Mouse (Mus musculus) T-cell, adult 2 months (primary cell): Measurements from ENCODE around the gene Aldh3b3.

Experiments used
- DNase-seq: peaks from one replicate; pipeline ENCODE4 v3.0.0; 2022; ENCODE audit warnings: low spot score

The Aldh3b3 gene

DNA sequence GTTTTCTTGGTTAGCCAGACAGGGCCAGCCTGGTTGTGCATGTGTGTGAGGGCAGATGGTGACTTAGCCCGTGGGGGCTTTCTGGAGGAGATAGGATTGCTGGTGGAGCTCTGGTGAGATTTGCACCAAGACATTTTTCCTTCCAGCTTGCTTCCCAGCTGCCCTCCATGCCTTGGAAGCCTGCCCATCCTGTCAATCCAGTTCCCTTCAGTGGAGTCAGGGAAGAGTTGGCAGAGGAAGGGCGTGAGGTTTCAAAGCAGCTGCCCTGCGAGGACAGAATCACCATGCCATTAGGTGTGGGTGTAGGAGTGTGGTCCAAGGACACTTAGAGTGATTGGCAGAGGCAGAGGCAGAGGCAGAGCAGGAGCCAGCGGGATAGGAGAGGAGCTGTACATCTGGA is at the start of gene Aldh3b3:
Aldh3b3 (plus strand) TSS at position 176 of the 400 bp plus-strand sequence.
- no peak for DNase-seq

- DNase-seq, result no peak
These were observed 48.2 kb upstream of the Aldh3b3 start for GRCm38 (mm10) chr19:3910206-3910605.

DNA sequence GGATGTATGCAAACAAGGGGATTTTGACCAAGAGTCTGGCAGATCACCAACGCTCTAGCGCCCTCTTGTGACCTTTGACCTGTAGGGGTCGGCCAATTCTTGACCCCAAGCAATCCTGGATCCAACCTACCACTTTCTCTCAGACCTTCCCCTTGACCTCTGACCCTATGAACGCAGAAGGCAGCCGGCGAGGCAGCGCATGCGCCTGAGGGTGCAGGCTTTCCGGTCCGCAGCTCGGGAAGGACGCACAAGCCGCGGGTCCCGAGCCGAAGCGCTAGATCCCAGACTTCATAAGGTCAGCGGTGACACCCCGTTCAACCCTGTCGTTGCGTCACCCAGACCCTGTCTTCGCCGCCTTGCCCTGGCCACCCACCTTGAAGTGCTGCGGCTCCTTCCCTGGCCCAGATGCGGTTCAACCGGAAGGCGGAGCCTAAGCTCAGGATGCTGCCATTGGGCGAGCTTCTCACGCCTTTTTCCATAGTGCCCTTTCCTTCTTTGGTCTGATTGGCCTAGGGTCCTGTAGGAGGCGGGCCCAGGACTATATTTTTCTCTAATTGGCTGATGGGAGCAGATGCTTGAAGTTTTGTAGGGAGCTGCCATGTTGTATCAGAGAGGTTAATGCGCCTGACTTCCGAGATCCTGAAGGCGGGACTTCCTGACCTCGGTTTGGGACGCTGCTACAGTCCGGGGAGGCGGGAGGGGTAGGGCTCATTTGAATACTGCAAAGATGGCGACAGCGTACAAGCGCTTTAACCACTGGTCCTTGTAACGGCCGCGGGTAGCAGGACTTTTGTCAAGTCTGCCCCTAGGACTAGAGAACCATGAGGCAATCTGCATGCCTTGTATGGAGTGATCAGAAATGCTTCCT is 45.9 kb upstream of the Aldh3b3 start, which contains the start of gene Ndufs8:
Ndufs8 (minus strand) TSS at position 438 of the 868 bp plus-strand sequence.
- peak; percentile 95 for DNase-seq

GRCm38 (mm10) chr19:3913692-3914091 is 44.8 kb upstream of the Aldh3b3 start:
- DNase-seq, result no peak

DNA sequence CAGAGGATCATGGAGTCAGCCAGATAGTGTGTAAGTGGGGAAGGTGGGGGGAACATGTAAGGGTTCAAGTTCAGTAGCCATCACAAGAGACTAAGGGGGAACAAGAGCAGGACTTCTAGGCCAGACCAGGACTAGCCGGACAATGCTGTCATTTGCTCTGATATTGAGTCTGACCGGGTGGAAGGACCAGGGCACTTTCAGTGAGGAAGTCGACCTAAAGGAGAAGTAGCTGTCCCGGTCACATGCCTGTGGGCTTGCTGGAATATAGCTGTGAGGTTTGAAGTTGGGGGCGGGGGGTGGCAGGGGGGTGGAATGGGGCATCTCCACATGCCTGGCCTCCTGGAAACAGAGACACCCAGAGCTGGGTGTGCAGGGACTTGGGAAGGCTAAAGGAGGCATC is 43.9 kb upstream of the Aldh3b3 start:
- DNase-seq, result no peak

DNA sequence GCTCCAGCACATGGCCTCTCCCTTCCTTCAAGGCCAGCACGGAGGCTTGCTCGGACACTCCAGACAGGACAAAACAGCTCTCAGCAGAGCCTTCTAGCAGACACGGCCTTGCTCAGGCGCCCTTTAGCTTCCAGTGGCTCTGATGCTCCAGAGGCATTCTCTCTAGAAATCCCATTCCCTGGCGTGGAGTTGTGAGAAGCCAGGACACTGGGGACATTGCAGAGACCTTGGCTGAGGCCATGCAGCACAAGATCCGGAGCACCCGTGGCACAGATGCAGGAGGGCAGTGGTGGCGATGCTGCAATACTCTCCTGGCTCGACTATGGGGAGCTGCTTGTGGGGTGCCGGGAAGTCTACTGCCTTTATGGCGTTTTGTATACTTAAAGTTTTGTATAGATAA is 41.7 kb upstream of the Aldh3b3 start:
- no peak for DNase-seq

DNA sequence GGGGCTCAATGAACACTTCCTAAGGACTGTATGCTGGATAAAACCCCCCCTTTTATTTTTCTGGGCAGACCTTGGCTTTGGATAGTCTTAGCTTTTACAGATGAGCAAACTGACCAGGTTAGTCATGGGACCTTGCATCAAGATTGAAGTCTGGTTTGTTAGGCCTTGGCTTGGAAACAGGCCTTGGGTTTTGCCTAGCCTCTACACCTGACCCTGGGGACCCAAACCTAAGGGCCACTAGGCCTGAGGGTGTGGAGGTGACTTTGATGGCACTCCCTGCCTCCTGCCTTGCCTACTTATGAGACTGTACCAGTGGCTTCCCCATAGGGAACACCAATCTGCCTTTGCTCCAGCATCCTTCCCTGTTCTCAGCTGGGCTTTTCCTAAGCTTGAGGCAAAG is 38.5 kb upstream of the Aldh3b3 start:
- no peak for DNase-seq

DNA sequence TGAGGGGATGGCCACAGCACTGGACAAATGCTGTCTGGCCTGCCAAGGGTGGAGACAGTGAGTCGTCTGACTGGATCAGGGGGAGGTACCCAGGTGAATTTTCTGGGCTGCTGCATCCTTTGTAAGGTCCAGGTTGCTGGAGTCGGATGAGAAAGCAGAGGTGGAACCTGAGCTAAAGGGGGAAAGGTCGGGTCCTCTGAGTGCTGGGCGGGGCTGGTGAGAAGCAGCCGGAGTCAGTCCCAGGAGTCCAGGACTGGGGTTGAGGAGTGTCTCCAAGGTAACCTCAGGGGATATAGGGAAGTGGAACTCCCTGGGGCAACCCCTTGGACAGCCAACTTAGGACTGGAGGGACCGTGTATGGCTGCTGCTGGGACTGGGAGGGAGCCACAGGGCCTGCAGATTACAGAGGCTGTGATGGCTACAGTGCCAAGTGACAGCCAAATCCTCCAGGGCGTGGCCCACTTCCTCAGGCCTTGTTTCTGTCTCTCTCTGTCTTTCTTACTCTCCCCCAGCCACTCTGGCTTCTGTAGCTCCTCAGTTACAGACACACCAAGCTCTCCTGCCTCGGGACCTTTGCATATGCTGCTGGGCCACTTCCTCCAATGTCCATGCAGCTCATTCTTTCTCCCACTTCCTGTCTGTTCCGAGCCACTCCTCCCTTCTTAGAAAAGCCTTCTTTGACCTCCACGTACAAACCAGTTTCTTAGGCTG is 35.6 kb upstream of the Aldh3b3 start:
- no peak for DNase-seq

DNA sequence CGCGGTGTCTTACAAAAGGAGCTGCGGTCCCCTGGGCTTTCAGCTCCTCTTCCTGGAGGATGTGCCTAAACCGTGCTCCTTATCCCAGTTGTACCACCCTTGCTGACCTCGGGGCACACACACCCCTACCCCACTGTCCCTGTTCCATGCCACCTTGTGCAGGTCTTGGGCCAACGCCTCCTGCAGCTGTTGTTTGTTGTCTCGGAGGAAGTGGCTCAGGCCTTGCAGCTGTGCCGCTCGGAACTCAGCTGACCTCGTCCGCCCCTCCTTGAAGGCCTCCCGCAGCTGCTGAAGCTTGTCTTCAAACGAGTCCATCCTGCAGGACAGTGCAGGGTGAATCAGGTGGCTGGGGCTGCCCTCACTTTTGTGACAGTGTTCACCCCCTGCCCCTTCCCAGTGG is 34.9 kb upstream of the Aldh3b3 start:
- no peak for DNase-seq

DNA sequence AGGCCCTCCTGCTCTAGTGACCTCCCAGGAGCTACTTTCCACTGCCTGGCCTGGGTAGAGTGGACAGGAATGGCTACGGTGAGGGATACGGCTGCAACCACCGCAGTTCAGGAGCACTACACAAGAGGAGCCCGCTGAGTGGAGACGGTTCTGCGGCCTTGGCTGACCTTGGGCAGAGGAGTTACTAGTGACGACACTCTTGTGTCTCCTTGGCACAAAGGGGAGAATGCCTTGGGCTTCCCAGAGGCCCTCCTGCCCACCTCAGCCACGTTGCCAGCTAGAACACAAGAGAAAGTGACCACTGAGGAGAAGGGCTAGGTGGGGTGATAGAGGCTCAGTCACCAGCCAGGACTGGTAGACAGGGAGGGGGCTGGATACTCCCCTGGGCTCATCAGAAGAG is 34.3 kb upstream of the Aldh3b3 start:
- DNase-seq, result no peak

- no peak for DNase-seq
These were observed 33.6 kb upstream of the Aldh3b3 start for GRCm38 (mm10) chr19:3924868-3925267.

DNA sequence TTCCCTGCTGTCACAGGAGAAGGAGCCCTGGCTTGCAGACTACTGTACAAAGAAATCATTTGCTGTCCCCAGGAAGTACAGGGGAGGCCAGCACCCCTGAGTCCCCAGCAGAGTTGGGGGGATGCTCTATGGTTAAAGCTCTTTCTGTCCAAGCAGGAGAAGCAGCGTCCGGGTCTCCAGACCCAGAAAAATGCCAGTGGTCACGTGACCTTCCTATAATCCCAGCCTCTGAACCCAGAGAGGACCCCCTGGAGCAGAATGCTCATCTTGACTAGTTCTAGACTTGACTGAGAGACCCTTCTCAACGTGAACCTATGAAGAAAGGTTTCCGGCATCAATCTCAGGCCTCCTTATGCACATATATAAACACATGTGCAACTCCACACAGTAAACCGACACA is 32.6 kb upstream of the Aldh3b3 start:
- no peak for DNase-seq

GRCm38 (mm10) chr19:3926279-3926678 is 32.2 kb upstream of the Aldh3b3 start:
- DNase-seq, result no peak

DNA sequence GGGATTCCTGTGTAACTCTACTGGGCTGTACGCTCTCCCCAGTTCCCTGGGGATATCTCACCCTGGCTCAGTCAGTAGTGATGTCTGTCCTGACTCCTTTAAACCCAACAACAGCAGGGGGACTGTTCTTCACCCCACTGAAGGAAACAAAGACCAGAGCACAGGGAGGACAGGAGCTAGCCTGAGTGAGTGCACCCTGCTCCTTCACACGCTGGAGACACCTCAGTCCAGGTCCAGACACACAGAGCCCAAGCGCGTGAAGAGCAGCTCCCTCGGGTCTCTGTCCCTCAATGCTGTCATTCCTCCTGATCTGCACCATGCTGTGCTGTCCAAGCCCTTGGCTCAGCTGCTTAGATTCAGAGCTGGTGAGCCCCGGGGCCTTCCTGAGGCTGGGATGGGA is 31.8 kb upstream of the Aldh3b3 start:
- no peak for DNase-seq

DNA sequence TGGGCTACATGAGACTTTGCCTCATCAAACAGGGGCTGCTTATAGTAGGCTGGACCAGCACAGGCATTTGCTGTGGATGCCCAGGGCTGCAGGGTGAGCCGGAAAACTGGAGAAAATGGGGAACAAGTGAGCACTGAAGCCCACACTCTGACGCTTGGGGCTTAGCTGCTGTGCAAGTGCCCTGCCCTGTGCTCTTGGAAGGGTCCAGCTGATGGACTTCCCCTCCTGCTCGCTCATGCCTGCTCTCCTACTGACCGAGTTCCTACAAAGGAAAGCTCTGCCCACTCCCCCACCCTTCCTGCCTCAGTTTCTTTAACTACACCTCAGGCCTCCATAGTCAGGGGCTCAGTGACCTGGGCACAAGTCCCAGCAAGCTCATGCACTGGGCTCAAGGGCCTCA is 30.5 kb upstream of the Aldh3b3 start:
- no peak for DNase-seq

DNA sequence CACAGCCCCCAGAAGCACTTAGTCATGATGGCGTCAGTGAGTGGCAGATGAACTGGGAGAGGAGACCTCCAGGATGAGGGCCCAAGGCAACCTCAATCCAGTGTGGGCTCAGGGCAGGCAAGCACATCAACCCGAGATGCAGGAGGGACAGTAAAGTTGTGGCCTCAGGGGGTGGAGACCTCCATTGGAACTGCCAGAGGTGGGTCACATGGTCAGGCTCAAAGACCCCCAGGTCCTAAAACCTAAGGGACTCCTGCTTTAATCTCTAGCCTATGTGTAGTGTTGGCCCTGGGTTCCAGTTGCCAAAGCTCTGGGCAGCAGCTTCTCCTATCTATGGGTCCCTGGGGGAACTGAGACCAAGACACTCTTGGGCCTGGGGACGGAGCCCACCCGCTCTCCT is 29.7 kb upstream of the Aldh3b3 start:
- no peak for DNase-seq

- no peak for DNase-seq
These were observed 29.1 kb upstream of the Aldh3b3 start, which contains the start of gene Aldh3b1 for GRCm38 (mm10) chr19:3929211-3929941. TSS of gene Aldh3b1 (minus strand) at chr19:3929808.

DNA sequence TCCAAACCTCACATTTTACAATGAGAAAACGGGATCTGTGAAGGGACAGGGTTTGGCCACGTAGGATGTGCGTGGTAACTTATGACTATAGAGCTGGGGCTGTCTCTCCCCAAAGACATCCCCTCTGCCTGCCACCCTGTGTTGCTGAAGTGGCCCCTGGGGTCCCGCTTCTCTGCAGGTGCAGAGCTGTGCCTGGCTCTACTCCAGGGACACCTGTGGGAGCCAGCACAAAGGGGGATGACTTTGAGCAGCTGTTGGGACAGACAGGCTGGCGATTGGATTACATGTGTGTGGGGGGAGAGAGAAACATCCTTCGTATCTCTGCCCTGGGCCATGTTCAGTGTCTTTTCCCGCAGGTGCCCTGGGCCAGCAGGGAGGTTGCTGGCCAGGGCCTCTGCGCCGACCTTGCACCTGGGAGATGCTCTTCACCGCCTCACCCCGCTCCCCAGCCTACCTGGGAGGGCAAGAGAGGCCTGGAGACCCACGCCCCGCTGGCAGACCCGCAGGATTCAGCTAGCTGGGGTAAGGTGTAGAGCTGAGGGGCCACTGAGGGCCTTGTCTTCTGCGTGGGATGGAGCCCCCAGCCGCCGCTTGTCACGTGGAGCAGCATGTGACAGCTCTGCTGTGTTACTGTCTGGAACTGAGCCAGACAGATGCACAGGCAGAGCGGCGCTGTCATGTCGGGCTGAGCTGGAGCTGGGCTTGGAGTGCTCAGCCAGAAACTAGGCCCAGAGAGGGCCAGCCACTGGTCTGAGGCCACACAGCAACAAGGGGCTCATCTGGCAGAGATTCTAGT is 28.0 kb upstream of the Aldh3b3 start:
- no peak for DNase-seq

GRCm38 (mm10) chr19:3931716-3932115 is 26.7 kb upstream of the Aldh3b3 start:
- DNase-seq, result no peak

GRCm38 (mm10) chr19:3935032-3935895 is 23.2 kb upstream of the Aldh3b3 start, which contains the start of gene Unc93b1:
TSS of gene Unc93b1 (plus strand) at chr19:3935186.
- DNase-seq, result peak; percentile 58
